Mouse (Mus musculus): Measurements from ENCODE around the gene Glrp1.

DNA sequence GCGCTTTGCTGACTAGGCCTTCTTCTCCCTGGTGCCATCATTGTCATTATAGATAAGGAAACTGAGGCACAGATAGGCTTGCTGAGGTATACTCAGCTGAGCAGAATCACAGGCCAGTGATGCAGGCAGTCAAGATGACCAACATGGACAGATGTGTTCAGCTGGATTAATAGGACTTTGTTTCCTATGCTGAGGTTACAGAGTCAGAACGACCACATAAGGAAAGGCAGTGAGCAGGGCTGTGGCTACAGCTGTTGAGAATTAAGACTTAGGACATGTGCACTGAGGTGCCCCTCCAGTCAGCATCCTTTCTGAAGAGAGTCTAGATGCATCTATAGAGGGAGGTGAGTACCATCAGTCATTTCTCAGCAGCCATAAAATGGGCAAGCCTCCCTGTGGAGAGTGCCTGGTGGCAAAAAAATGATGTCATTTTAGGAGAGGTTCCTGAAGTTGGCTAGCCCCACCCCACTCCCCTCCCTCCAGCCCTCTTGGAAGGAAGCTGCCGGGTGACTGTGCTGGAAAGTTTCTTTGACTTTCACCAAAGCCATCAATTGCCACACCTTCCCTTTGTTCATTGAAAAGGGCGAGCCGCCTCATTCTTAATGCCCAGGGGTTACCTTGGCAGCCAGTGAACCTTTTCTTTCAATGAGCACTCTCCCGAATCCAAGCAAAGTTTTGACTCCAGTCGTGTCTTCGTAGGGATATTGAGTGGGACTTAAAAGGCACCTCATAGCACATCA is 43.4 kb downstream of the Glrp1 start:
- TF ChIP-seq CTCF (IDR thresholded peaks at IDR 0.05; ENCODE audit: low read depth) (no peak), EP300 (optimal IDR thresholded peaks at IDR 0.05) (no peak)
